Mouse (Mus musculus) olfactory bulb, adult 2 months (tissue): Measurements from ENCODE around the gene Tle3. TPM values are rescaled to one million over a fixed set of nuclear protein-coding genes. Genes with fewer than 3 reads are reported as not detected.

Experiments
- H3K27ac ChIP-seq: fragments of 200-500 bp; 2 replicates; pipeline ENCODE4 v1.5.1; 2012; ENCODE audit warnings: low read depth, low read length; ENCODE audit not compliant: insufficient read depth
- H3K4me1 ChIP-seq: fragments of 200-500 bp; 2 replicates; pipeline ENCODE4 v1.6.1; 2012; ENCODE audit warnings: low read length; ENCODE audit not compliant: control insufficient read depth, insufficient read depth
- H3K4me3 ChIP-seq: fragments of 200-500 bp; 2 replicates; pipeline ENCODE4 v1.5.1; 2012; ENCODE audit warnings: mild to moderate bottlenecking, low read depth, low read length, moderate library complexity; ENCODE audit not compliant: insufficient read depth
- CTCF ChIP-seq: fragments of 200-500 bp; IDR thresholded peaks from 2 replicates; pipeline ENCODE4 v1.5.1; 2012; ENCODE audit warnings: low read depth, mild to moderate bottlenecking, low read length, moderate library complexity; ENCODE audit not compliant: insufficient read depth
- POLR2A ChIP-seq: fragments of 200-500 bp; IDR thresholded peaks from 2 replicates; pipeline ENCODE4 v1.6.1; 2012; ENCODE audit warnings: mild to moderate bottlenecking, low read depth, low read length, moderate library complexity; ENCODE audit not compliant: insufficient read depth
- WGBS: fragments of 180-500 bp; shearing (Covaris S2); methylation state at CpG from one replicate; pipeline ENCODE4 v1.1.7; 2018; 5-methylcytosine and 5-hydroxymethylcytosine counted together
- polyA plus RNA-seq: library from polyadenylated mRNA; stranded (reverse); fragments of >200 nt; gene quantifications from 2 replicates; pipeline ENCODE4 v1.2.4, GENCODE M21; 2012; ENCODE audit warnings: low replicate concordance; ENCODE audit not compliant: missing spikeins, insufficient read depth, insufficient read length

Tle3 gene
- polyA plus RNA-seq, 1 experiment: not detected

DNA sequence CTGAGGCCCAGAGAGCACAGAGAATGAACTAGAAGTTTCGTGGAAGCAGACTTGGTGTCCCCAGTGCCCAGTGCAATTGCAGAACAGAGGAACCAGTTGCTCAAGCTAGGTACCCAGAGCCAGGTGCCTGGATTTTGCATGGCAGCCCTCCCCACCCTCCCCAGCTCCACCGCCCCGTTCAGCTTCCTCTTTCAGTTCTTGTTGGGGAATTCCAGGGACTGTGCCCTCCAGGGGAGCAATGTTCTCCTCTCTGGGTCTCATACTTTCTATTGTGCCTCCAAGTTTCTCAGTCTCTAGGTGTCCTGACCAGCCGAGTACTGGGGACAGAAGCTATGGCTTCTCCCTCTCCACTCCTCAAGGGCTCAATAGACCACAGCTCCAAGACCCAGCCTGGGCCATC lies 59.7 kb downstream of the Tle3 start:
- H3K4me3 ChIP-seq: no peak overlapping the region
- WGBS: 100% methylated on average over 4 of the region's 4 CpGs
- TF ChIP-seq CTCF (no peak), POLR2A (no peak)
- H3K4me1 ChIP-seq: peaks cover 19% of the 10 kb centered on the region
- H3K27ac ChIP-seq: no peak overlapping the region

DNA sequence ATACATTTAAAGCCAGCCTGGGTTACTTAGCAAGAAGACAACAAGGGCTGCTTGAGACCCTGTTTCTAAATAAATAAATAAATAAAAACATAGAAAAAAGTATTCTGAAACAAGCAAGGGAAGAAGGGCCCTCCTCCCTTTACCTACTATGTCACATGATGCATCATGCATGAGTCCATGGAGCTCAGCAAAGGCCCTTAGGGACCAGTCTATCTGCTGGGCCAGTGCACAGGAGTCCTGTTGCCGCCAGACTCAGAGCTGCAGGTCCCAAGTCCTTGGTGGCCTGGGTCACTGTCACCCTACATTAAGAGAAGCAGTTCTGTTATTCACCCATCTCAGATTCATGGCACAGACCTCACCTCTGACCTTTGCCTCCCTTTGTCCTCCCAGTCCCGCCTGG lies 61.0 kb downstream of the Tle3 start:
- peaks cover 19% of the 10 kb centered on the region for H3K4me1 ChIP-seq
- no peak for TF ChIP-seq POLR2A
- TF ChIP-seq CTCF: no peak
- 93% methylated on average over 2 of the region's 2 CpGs for WGBS
- no peak overlapping the region for H3K4me3 ChIP-seq
- no peak overlapping the region for H3K27ac ChIP-seq

DNA sequence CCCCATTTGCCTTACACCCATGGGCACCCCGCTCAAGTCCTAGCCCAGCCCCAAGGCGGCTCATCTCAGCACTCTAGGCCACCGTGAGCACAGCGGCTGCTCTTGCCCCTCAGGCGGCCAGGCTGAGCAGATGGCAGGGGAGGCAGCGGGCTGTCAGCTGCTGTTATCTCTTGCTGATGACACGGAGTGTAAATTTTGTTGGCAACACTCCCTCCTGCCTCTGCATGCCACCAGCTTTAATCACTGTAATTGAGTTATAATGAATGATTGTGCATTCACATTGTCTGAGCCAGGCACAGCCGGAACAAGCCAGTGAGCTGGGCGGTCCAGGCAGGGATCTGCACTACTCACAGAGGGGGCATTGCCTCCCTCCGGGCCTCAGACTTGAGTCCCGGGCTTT lies 61.9 kb downstream of the Tle3 start:
- WGBS: 40% methylated on average over 11 of the region's 11 CpGs

DNA sequence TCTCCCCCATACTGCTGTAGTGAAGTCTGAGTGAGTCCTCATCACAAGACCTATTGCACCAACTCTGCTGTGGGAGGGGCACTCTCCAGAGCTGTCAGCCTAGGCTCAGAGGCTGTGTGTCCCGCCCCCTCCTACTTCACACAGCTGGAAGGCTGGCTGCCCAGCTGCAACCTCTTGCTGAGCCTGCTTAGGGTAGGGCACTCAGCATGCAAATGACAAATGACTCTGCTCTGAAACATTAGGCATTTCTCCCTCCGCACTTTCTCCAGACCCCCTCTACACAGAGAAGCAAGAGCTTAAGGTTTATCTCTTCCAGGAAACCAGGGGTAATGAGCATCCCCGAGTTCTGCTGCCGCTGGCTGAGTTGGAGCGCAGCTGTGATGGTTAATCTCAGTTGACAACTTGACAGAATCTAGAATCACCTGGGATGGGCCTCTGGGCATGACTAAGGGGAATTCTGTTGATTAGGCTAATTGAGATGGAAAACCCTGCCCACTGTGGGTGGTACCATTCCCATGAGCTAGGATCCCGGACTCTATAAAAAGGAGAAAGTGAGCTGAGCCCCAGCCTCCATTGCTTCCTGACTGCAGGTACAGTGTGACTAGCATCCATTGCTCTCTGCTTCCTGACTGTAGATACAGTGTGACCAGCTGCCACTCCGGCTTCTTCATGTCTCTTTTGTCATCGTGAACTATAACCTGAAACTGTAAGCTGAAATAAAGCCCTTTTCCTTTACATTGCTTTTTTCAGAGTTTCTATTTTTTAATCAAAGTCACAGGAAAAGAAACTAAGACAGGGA lies 63.2 kb downstream of the Tle3 start:
- WGBS: 57% methylated on average over 8 of the region's 8 CpGs
- Histone ChIP-seq H3K4me3 (no peak overlapping the region), H3K27ac (no peak overlapping the region), H3K4me1 (peaks cover 24% of the 10 kb centered on the region)
- TF ChIP-seq CTCF (no peak), POLR2A (no peak)

More for the DNA sequence above, 61.9 kb downstream of the Tle3 start:
- H3K4me3 ChIP-seq: no peak overlapping the region
- TF ChIP-seq CTCF: no peak
- no peak for TF ChIP-seq POLR2A
- 0 out of 2 replicates have a peak overlapping the region, but pooled peaks have one; percentile 31 for H3K27ac ChIP-seq
- peaks cover 19% of the 10 kb centered on the region for H3K4me1 ChIP-seq

DNA sequence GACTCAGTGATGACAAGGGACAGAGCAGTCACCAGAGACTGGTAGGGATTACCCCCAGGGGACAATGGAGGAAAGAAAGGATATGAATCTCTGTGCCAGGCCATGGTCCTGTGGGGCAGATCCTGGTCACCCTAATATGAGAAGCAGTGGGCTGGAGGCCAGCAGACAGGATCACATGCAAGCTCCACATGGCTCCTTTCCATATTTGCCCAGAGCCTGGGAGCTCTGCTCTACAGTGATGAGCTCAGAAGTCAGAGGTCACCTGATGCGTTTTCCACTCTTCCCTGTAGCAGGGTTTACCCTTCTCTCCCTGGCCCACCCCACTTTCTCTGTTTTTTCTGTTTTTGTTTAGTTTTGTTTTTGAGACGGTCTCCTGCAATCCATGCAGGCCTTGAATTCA lies 63.9 kb downstream of the Tle3 start:
- 94% methylated on average over 2 of the region's 2 CpGs for WGBS
- Histone ChIP-seq H3K27ac (no peak overlapping the region), H3K4me3 (no peak overlapping the region), H3K4me1 (peaks cover 28% of the 10 kb centered on the region)
- TF ChIP-seq POLR2A (no peak), CTCF (no peak)

DNA sequence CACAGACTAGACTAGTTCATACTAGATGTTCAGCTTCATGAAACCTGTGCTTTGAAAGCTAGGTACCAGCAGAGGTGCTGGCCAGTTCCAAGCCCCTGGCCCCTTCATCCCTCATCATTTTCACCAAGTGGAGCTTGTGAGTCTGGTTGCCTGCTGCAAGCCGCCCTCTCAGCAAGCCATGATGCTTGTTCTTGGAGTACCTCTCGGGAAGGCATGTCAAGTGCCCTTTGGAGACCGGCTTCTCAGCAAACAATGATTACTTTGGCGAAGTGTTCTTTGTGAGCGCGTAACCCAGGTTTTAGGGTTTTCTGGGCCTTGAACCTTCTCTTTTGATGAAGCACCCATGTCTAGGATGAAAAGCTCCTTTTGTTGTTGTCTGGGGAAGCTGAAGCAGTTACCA lies 64.6 kb downstream of the Tle3 start:
- no peak overlapping the region for H3K4me3 ChIP-seq
- TF ChIP-seq POLR2A: no peak
- no peak for TF ChIP-seq CTCF
- H3K4me1 ChIP-seq: peaks cover 31% of the 10 kb centered on the region
- WGBS: 98% methylated on average over 6 of the region's 6 CpGs
- no peak overlapping the region for H3K27ac ChIP-seq

DNA sequence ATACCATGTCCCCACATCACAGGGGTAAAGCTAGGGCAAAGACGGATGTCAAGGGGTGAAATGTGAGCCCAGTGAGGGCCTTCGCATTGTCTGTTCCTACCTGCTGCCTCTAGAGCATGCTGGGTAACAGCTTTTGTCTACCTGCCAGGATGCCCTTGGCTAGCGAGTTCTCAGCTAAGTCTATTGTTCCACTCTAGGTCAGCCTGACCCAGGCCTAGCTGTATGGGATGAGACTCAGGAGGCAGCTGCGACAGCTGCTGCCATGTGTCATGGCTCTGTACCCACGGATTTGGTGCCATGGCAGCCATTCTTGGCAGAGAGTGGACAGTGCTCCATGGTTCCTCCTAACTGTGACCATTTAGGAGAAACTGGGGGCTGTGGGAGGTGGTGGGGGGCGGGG lies 66.9 kb downstream of the Tle3 start:
- WGBS: 79% methylated on average over 6 of the region's 6 CpGs
- no peak overlapping the region for H3K27ac ChIP-seq
- no peak overlapping the region for H3K4me3 ChIP-seq
- TF ChIP-seq POLR2A: no peak
- TF ChIP-seq CTCF: no peak
- H3K4me1 ChIP-seq: peaks cover 29% of the 10 kb centered on the region

DNA sequence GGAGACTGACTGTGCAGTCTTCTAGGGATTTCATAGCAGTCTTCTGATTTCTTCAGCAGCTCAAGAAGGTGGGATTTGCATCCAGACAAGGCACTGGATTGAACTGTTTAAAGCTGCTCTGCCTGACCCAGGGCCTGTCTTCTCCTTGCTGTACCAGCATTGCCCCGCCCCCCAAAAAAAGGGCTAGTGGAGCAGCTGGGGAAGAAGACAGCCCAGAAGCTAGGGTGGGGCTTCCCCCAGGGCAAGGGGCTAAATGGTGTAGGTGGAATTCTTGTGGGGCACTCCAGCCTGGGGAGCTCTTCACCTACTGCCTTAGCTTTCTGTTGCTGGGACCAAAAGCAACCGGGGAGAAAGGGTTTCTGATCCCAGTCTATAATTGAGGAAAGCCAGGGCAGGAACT lies 67.8 kb downstream of the Tle3 start:
- 85% methylated on average over 2 of the region's 2 CpGs for WGBS

DNA sequence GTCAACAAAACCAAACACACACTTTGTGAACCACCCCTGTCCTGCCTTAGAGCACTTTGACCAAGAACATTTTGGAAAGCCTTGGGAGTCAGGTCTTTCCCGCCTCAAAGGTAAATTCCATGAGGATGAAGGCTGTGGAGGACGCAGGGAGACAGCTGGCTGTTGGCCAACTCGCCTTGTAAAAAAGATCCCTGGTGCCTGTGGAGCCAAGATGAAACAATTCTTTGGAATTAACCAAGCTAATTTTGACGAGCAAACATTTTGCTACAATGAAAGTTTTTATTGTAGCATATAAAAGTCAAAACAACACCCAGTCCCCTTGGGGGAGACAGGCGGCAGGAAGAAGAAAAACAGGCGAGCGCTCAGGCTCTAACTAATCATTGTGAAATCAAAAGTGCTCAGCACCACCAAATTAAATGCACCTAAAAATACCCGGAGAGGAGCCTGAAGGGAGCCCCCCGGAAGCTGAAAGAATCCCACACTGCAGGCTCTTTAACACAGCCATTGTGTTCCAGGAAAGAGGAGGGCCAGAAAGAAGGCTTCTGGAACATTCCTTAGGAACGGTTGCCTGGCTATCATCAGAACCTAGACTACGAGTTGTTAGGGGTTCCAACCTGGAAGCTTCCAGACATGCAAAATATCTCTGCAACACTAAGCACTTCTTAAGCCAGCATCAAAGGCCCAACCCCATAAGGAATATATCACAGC lies 69.2 kb downstream of the Tle3 start:
- TF ChIP-seq POLR2A (no peak), CTCF (no peak)
- H3K4me1 ChIP-seq: peaks cover 29% of the 10 kb centered on the region
- 31% methylated on average over 11 of the region's 11 CpGs for WGBS
- no peak overlapping the region for H3K4me3 ChIP-seq
- H3K27ac ChIP-seq: 0 out of 2 replicates have a peak overlapping the region, but pooled peaks have one; percentile 8

More for the DNA sequence above, 67.8 kb downstream of the Tle3 start:
- no peak overlapping the region for H3K27ac ChIP-seq
- H3K4me3 ChIP-seq: no peak overlapping the region
- peaks cover 27% of the 10 kb centered on the region for H3K4me1 ChIP-seq
- TF ChIP-seq POLR2A: no peak
